Mouse (Mus musculus) mature B cell (primary cell): ENCODE data around the gene Zcchc24.

ENCODE experiments used
- in situ Hi-C: fragments of 300-500 bp; cut with MboI; formaldehyde crosslinking; loops from 2 replicates; pipeline ENCODE4 v1.14.3; 2019

Gene Zcchc24

GRCm38 (mm10) chr14:25776294-25776693 is 7.5 kb upstream of the Zcchc24 start:
- in situ Hi-C loops, result no loop called here

- in situ Hi-C loops, result no loop called here
Observed at GRCm38 (mm10) chr14:25774100-25774499, 5.3 kb upstream of the Zcchc24 start.

GRCm38 (mm10) chr14:25773039-25773438 is 4.2 kb upstream of the Zcchc24 start:
- in situ Hi-C loops, result no loop called here

- in situ Hi-C loops, result no loop called here
Observed at GRCm38 (mm10) chr14:25769626-25770306, 927 bp upstream of the Zcchc24 start.

GRCm38 (mm10) chr14:25768261-25768893 is 462 bp downstream of the Zcchc24 start:
- in situ Hi-C loops, result no loop called here

- in situ Hi-C loops, result no loop called here
Observed at GRCm38 (mm10) chr14:25767725-25768203, 1.1 kb downstream of the Zcchc24 start.

- in situ Hi-C loops, result no loop called here
Observed at GRCm38 (mm10) chr14:25766441-25766840, 2.4 kb downstream of the Zcchc24 start.

GRCm38 (mm10) chr14:25765921-25766320 is 2.9 kb downstream of the Zcchc24 start:
- in situ Hi-C loops, result no loop called here

- in situ Hi-C loops, result no loop called here
Observed at GRCm38 (mm10) chr14:25765146-25765545, 3.7 kb downstream of the Zcchc24 start.

- in situ Hi-C loops, result no loop called here
Observed at GRCm38 (mm10) chr14:25761184-25761583, 7.7 kb downstream of the Zcchc24 start.

GRCm38 (mm10) chr14:25759981-25760537 is 8.8 kb downstream of the Zcchc24 start:
- in situ Hi-C loops, result no loop called here

DNA sequence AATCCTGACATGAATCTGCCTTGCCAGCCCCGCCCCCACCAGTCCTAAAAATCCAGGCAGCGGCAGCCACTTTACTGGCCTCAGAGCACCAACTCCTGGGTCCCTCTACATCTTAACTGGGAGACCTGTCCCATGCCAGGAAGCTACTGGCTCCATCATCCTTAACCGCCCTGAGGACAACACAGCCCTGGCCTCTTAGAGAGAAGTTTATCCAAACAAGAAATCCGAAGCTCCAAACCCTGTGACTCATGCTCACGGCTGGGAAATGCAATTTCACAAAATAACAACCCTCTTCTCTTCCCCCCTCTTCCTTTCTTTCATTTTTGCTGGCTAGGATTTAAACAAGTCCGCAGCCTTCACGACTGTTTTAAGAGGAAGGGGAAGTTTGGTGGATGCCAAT is 9.3 kb downstream of the Zcchc24 start:
- in situ Hi-C loops, result no loop called here

GRCm38 (mm10) chr14:25757917-25758316 is 10.9 kb downstream of the Zcchc24 start:
- in situ Hi-C loops, result no loop called here

GRCm38 (mm10) chr14:25756385-25756990 is 12.4 kb downstream of the Zcchc24 start:
- in situ Hi-C loops, result no loop called here

DNA sequence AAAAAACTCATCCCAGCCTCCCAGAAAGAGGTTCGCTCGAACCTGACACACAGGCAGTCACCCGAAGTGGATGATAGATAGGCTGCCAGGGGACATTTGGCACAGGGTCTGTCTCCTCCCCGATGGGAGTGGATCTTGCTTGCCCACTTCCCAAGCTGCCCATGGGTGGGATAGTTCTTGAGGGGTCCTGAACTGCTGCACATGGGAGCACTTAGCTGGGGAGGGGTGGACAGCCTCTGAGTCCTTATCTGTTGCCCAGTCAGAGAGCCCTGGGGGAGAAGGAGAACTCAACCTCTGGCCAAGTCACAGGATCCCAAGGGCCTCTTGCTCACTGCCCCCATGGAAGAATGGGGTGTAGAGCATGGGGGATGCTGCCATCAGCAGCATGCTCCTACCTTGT is 13.3 kb downstream of the Zcchc24 start:
- in situ Hi-C loops, result no loop called here

DNA sequence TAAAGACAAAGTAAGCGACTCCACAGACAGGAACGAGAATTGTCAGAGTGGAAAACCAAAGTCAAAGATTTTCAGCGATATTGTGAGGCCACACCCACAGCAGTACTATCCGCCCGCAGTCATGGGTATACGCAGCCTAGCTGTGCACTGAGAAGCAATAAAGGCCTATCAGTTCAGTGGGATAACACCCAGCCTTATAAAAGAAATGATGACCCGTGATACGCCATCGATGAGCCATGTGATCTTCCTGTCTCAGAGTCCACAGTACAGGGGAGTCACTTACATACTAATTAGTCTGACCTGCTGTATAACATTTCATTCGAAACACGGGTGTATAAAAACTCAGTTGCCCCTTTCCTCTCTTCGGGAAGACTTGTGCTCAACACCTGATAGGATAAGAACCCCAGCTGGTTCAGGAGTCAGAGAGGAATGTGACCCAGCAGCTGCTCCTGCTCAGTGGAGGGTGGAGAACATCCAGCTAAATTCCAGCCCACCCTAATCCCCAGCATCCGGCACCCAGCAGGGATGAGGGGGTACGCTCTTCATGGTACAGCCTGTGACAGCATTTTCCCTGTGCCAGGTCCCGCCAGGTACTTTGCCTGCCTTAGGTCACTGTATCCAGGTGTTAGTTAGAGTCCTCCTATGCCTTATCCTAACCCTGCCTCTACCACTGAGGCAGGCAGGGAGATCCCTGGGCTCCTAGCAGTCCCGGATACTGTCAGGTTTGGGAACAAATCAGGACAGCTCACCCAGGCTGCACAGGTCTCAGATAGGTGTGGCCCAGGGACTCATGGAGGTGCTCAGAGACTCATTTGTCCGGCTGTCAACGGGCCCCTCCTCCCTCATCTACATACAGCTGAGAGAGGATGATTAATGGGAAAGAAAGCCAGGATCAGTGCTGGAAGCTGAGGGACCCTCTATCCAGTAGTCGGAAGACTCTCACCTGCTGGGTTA is 14.0 kb downstream of the Zcchc24 start:
- in situ Hi-C loops, result no loop called here

- in situ Hi-C loops, result no loop called here
Observed at GRCm38 (mm10) chr14:25753021-25753420, 15.8 kb downstream of the Zcchc24 start.

- in situ Hi-C loops, result no loop called here
Observed at GRCm38 (mm10) chr14:25751067-25751466, 17.8 kb downstream of the Zcchc24 start.

DNA sequence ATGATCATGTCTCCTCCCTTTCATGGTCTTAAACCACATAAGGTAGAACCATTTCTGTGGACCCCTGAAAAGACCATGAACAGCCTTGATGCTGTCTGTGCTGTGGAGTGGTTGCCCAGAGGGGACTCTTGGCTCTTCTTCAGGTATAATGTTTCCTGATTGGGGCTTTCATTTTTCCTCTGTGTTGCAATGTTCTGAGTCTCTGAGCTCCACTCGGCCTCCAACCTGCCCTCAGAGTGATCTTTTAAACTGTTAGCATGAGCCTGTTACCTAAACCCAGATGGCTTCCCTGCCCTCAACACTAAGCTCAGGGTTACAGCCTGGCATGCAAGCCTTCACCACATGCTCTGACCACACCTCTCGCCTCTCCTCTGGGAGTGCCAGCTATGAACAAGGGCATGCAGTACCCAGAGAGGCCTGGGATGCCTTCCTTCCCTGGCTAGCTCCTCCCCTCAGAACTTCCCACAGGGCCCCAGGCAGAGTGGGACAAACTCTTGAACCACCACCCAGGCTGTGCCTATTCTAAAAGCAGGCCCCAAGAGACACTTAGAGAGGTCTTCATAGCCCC is 18.3 kb downstream of the Zcchc24 start:
- in situ Hi-C loops, result no loop called here

- in situ Hi-C loops, result no loop called here
Observed at GRCm38 (mm10) chr14:25749143-25749909, 19.5 kb downstream of the Zcchc24 start.
